Mouse (Mus musculus): ENCODE measurements at regions not wholly inside any gene's neighbourhood (a gene's known extent, or its start where the extent isn't known, plus 50 kb on each side); places are given as distances from the start of the nearest gene placed in this dataset.

GRCm38 (mm10) chr12:107723062-107723859 is 234.8 kb downstream of the 3110018I06Rik start:
- no peak for DNase-seq (ENCODE audit: low spot score in 2 of 2)

GRCm38 (mm10) chr12:107723860-107724320 is 235.5 kb downstream of the 3110018I06Rik start:
- DNase-seq (ENCODE audit: low spot score in 2 of 2) = no peak

GRCm38 (mm10) chr12:107724467-107724866 is 236.0 kb downstream of the 3110018I06Rik start:
- DNase-seq (ENCODE audit: low spot score in 2 of 2) = no peak

- no peak for DNase-seq (ENCODE audit: low spot score in 2 of 2)
Observed at GRCm38 (mm10) chr12:107728865-107729264, 240.4 kb downstream of the 3110018I06Rik start.

- no peak for DNase-seq (ENCODE audit: low spot score in 2 of 2)
Observed at GRCm38 (mm10) chr12:107729301-107729700, 240.9 kb downstream of the 3110018I06Rik start.

GRCm38 (mm10) chr12:107730940-107731339 is 242.5 kb downstream of the 3110018I06Rik start:
- DNase-seq (ENCODE audit: low spot score in 2 of 2) = no peak

GRCm38 (mm10) chr12:107734536-107734935 is 246.1 kb downstream of the 3110018I06Rik start:
- DNase-seq (ENCODE audit: low spot score in 2 of 2) = no peak

GRCm38 (mm10) chr12:107742641-107743040 is 254.2 kb downstream of the 3110018I06Rik start:
- no peak for DNase-seq (ENCODE audit: low spot score in 2 of 2)

- no peak for DNase-seq (ENCODE audit: low spot score in 2 of 2)
Observed at GRCm38 (mm10) chr12:107744822-107745221, 256.4 kb downstream of the 3110018I06Rik start.

- no peak for DNase-seq (ENCODE audit: low spot score in 2 of 2)
Observed at GRCm38 (mm10) chr12:107748481-107749380, 254.7 kb downstream of the Bcl11b start.

- DNase-seq (ENCODE audit: low spot score in 2 of 2) = peak in 1 of 2 experiments; percentile 33
Observed at GRCm38 (mm10) chr12:107749381-107750085, 253.9 kb downstream of the Bcl11b start.

GRCm38 (mm10) chr12:107750285-107750927 is 253.0 kb downstream of the Bcl11b start:
- no peak for DNase-seq (ENCODE audit: low spot score in 2 of 2)

GRCm38 (mm10) chr12:107752126-107752525 is 251.3 kb downstream of the Bcl11b start:
- DNase-seq (ENCODE audit: low spot score in 2 of 2) = no peak

GRCm38 (mm10) chr12:107752587-107752986 is 250.8 kb downstream of the Bcl11b start:
- no peak for DNase-seq (ENCODE audit: low spot score in 2 of 2)

- DNase-seq (ENCODE audit: low spot score in 2 of 2) = no peak
Observed at GRCm38 (mm10) chr12:107753022-107753421, 250.4 kb downstream of the Bcl11b start.

- no peak for DNase-seq (ENCODE audit: low spot score in 2 of 2)
Observed at GRCm38 (mm10) chr12:107753536-107753935, 249.9 kb downstream of the Bcl11b start.

GRCm38 (mm10) chr12:107754885-107755284 is 248.5 kb downstream of the Bcl11b start:
- DNase-seq (ENCODE audit: low spot score in 2 of 2) = no peak

GRCm38 (mm10) chr12:107755820-107756517 is 247.4 kb downstream of the Bcl11b start:
- no peak for DNase-seq (ENCODE audit: low spot score in 2 of 2)

GRCm38 (mm10) chr12:107757184-107757583 is 246.2 kb downstream of the Bcl11b start:
- no peak for DNase-seq (ENCODE audit: low spot score in 2 of 2)
